Mouse (Mus musculus): Measurements from ENCODE around the gene Wdr83os. TPM values are rescaled to one million over a fixed set of nuclear protein-coding genes. Genes with fewer than 3 reads are reported as not detected.
"Not testable (repeated sequence)": the region's sequence is repeated elsewhere in the genome, so short reads cannot be mapped to it uniquely, and the experiment has no call there.

Gene Wdr83os
- polyA plus RNA-seq, 1 experiment = not detected

- Histone ChIP-seq H3K4me1 (ENCODE audit: control insufficient read depth, insufficient read depth, low read length) (peaks cover 22% of the 10 kb centered on the region), H3K27ac (ENCODE audit: insufficient read depth, low read depth, low read length) (peak within 1 kb of the TSS; percentile 55; the same call in 1 of the 2 replicates), H3K4me3 (ENCODE audit: insufficient read depth, low read depth, low read length) (peak within 1 kb of the TSS; percentile 70)
- TF ChIP-seq POLR2A (IDR thresholded peaks at IDR 0.05; ENCODE audit: insufficient read depth, low read depth, low read length) (no peak), CTCF (IDR thresholded peaks at IDR 0.05; ENCODE audit: insufficient read depth, low read depth, low read length) (no peak)
- 1% methylated on average over 9 of the region's 9 CpGs for WGBS
Observed at GRCm38 (mm10) chr8:85081216-85081555, 646 bp downstream of the Wdr83os start, which contains the start of gene Wdr83. Wdr83 (minus strand) TSS chr8:85081306.

GRCm38 (mm10) chr8:85082169-85082568, 1.6 kb downstream of the Wdr83os start:
- 91% methylated on average over 4 of the region's 4 CpGs for WGBS
- H3K4me1 ChIP-seq (ENCODE audit: control insufficient read depth, insufficient read depth, low read length) = peaks cover 22% of the 10 kb centered on the region
- not testable (repeated sequence) for H3K4me3 ChIP-seq (ENCODE audit: insufficient read depth, low read depth, low read length); H3K27ac ChIP-seq (ENCODE audit: insufficient read depth, low read depth, low read length)

GRCm38 (mm10) chr8:85083108-85083813, 2.7 kb downstream of the Wdr83os start, which contains the start of gene Man2b1:
Man2b1 (plus strand) TSS chr8:85083270.
- peaks cover 22% of the 10 kb centered on the region for H3K4me1 ChIP-seq (ENCODE audit: control insufficient read depth, insufficient read depth, low read length)
- peak within 1 kb of the TSS; percentile 72 for H3K4me3 ChIP-seq (ENCODE audit: insufficient read depth, low read depth, low read length)
- H3K27ac ChIP-seq (ENCODE audit: insufficient read depth, low read depth, low read length) = no peak within 1 kb of the TSS
- under 1% methylated on average over 30 of the region's 30 CpGs for WGBS
- TF ChIP-seq CTCF (IDR thresholded peaks at IDR 0.05; ENCODE audit: insufficient read depth, low read depth, low read length) (peak; percentile 18; the same call in 1 of the 2 replicates), POLR2A (IDR thresholded peaks at IDR 0.05; ENCODE audit: insufficient read depth, low read depth, low read length) (peak; percentile 79)

- Histone ChIP-seq H3K27ac (ENCODE audit: insufficient read depth, low read depth, low read length) (no peak overlapping the region), H3K4me1 (ENCODE audit: control insufficient read depth, insufficient read depth, low read length) (peaks cover 19% of the 10 kb centered on the region), H3K4me3 (ENCODE audit: insufficient read depth, low read depth, low read length) (no peak overlapping the region)
- no peak for TF ChIP-seq CTCF (IDR thresholded peaks at IDR 0.05; ENCODE audit: insufficient read depth, low read depth, low read length)
- 90% methylated on average over 8 of the region's 8 CpGs for WGBS
Observed at GRCm38 (mm10) chr8:85084633-85085032, 4.1 kb downstream of the Wdr83os start.

- Histone ChIP-seq H3K4me3 (ENCODE audit: insufficient read depth, low read depth, low read length) (no peak overlapping the region), H3K27ac (ENCODE audit: insufficient read depth, low read depth, low read length) (no peak overlapping the region), H3K4me1 (ENCODE audit: control insufficient read depth, insufficient read depth, low read length) (peaks cover 13% of the 10 kb centered on the region)
- TF ChIP-seq CTCF (IDR thresholded peaks at IDR 0.05; ENCODE audit: insufficient read depth, low read depth, low read length) (no peak), POLR2A (IDR thresholded peaks at IDR 0.05; ENCODE audit: insufficient read depth, low read depth, low read length) (no peak)
- 87% methylated on average over 3 of the region's 3 CpGs for WGBS
Observed at GRCm38 (mm10) chr8:85086238-85086637, 5.7 kb downstream of the Wdr83os start.

- TF ChIP-seq CTCF (IDR thresholded peaks at IDR 0.05; ENCODE audit: insufficient read depth, low read depth, low read length) = no peak
- 52% methylated on average over 2 of the region's 2 CpGs for WGBS
Observed at GRCm38 (mm10) chr8:85088771-85089170, 8.2 kb downstream of the Wdr83os start.

GRCm38 (mm10) chr8:85090856-85091255, 10.3 kb downstream of the Wdr83os start:
- TF ChIP-seq POLR2A (IDR thresholded peaks at IDR 0.05; ENCODE audit: insufficient read depth, low read depth, low read length) = no peak
- TF ChIP-seq CTCF (IDR thresholded peaks at IDR 0.05; ENCODE audit: insufficient read depth, low read depth, low read length) = no peak
- no peak overlapping the region for H3K27ac ChIP-seq (ENCODE audit: insufficient read depth, low read depth, low read length)
- H3K4me1 ChIP-seq (ENCODE audit: control insufficient read depth, insufficient read depth, low read length) = no peaks in the 10 kb centered on the region
- H3K4me3 ChIP-seq (ENCODE audit: insufficient read depth, low read depth, low read length) = no peak overlapping the region
- 92% methylated on average over 11 of the region's 11 CpGs for WGBS

More at GRCm38 (mm10) chr8:85088771-85089170, 8.2 kb downstream of the Wdr83os start:
- Histone ChIP-seq H3K27ac (ENCODE audit: insufficient read depth, low read depth, low read length) (no peak overlapping the region), H3K4me1 (ENCODE audit: control insufficient read depth, insufficient read depth, low read length) (peaks cover 4% of the 10 kb centered on the region), H3K4me3 (ENCODE audit: insufficient read depth, low read depth, low read length) (no peak overlapping the region)

- WGBS = 44% methylated on average over 21 of the region's 21 CpGs
- no peak overlapping the region for H3K4me3 ChIP-seq (ENCODE audit: insufficient read depth, low read depth, low read length)
- TF ChIP-seq POLR2A (IDR thresholded peaks at IDR 0.05; ENCODE audit: insufficient read depth, low read depth, low read length) = no peak
- TF ChIP-seq CTCF (IDR thresholded peaks at IDR 0.05; ENCODE audit: insufficient read depth, low read depth, low read length) = no peak
- no peaks in the 10 kb centered on the region for H3K4me1 ChIP-seq (ENCODE audit: control insufficient read depth, insufficient read depth, low read length)
- no peak overlapping the region for H3K27ac ChIP-seq (ENCODE audit: insufficient read depth, low read depth, low read length)
Observed at GRCm38 (mm10) chr8:85091526-85092090, 11.1 kb downstream of the Wdr83os start.

- H3K4me1 ChIP-seq (ENCODE audit: control insufficient read depth, insufficient read depth, low read length) = no peaks in the 10 kb centered on the region
- WGBS = 92% methylated on average over 13 of the region's 13 CpGs
- H3K4me3 ChIP-seq (ENCODE audit: insufficient read depth, low read depth, low read length) = no peak overlapping the region
- H3K27ac ChIP-seq (ENCODE audit: insufficient read depth, low read depth, low read length) = no peak overlapping the region
- TF ChIP-seq POLR2A (IDR thresholded peaks at IDR 0.05; ENCODE audit: insufficient read depth, low read depth, low read length) = no peak
- TF ChIP-seq CTCF (IDR thresholded peaks at IDR 0.05; ENCODE audit: insufficient read depth, low read depth, low read length) = no peak
Observed at GRCm38 (mm10) chr8:85095051-85095450, 14.5 kb downstream of the Wdr83os start.

Data from olfactory bulb, adult 2 months (tissue).